Comparison of ENCODE assay signal across 50 mouse cellular contexts in the genomic region with DNA sequence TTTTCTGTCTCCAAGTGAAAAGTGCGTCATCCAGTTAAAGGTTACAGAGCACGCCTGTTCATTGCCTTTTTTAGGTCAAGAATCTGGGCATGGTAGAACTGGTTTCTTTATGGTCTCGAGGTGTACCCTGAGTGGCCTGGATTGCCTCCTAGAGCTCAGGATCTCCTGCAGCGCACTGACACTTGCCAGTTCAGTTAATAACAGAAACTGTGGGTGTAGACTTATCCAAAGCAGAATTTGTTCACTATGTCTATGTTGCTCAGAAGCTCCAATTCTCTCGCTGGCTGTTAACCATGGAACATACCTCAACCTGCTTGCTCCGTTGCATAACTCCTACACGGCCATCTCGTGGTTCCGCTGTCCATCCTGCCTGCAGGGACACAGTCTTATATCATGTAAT. TPM values are rescaled to one million over a fixed set of nuclear protein-coding genes. Genes with fewer than 3 reads are reported as not detected.
"Had no signal": no experiment of that assay in that cellular context is flagged by ENCODE, and none has a peak within 500 bp of the region (broad histone marks: within the 10 kb centered on the region; RNA-seq: fewer than 3 reads in every experiment).

No protein-coding gene starts in this region.

- ATAC-seq: hindbrain, embryonic 16.5 days; hindbrain, postnatal 0 days; inflammation-experienced regulatory T-cells, adult 6 months; intestine, embryonic 15.5 days; intestine, postnatal 0 days had no signal

- H3K36me3 ChIP-seq: heart, embryonic 12.5 days; heart, embryonic 13.5 days; heart, embryonic 15.5 days; hindbrain, embryonic 10.5 days; hindbrain, embryonic 12.5 days; hindbrain, embryonic 13.5 days; hindbrain, embryonic 15.5 days; intestine, embryonic 15.5 days; kidney, embryonic 15.5 days had no signal

- H3K9ac ChIP-seq: heart, embryonic 12.5 days; heart, embryonic 13.5 days; heart, embryonic 15.5 days; hindbrain, embryonic 12.5 days; hindbrain, embryonic 13.5 days; hindbrain, embryonic 14.5 days; hindbrain, embryonic 15.5 days; intestine, embryonic 15.5 days; kidney, embryonic 15.5 days had no signal

- DNase-seq: heart, postnatal 10 days; heart, postnatal 14 days; heart, postnatal 36 days; kidney, adult 11 months; kidney, adult 18-20 months; kidney, adult 2 months; kidney, adult 8-10 months; kidney, adult 9 months; kidney, postnatal 10 days; kidney, postnatal 14 days; kidney, postnatal 25 days; kidney, postnatal 36 days; kidney, postnatal 4 days; layer of hippocampus, adult 9-11 months; layer of hippocampus, postnatal 36 days had no signal

- H3K4me1 ChIP-seq: hindbrain, embryonic 12.5 days; hindbrain, embryonic 13.5 days; hindbrain, embryonic 15.5 days had no signal

- H3K4me2 ChIP-seq: heart, embryonic 11.5 days; heart, embryonic 12.5 days; heart, embryonic 13.5 days; heart, embryonic 15.5 days; hindbrain, embryonic 12.5 days; hindbrain, embryonic 13.5 days; hindbrain, embryonic 14.5 days; hindbrain, embryonic 15.5 days; intestine, embryonic 15.5 days; kidney, embryonic 15.5 days had no signal

- H3K27me3 ChIP-seq: heart, embryonic 12.5 days; heart, embryonic 13.5 days; heart, embryonic 15.5 days; hindbrain, embryonic 12.5 days; hindbrain, embryonic 13.5 days; hindbrain, embryonic 15.5 days; intestine, embryonic 15.5 days; kidney, embryonic 15.5 days had no signal

- H3K4me3 ChIP-seq: heart, embryonic 12.5 days; heart, embryonic 13.5 days; heart, embryonic 15.5 days; hindbrain, embryonic 10.5 days; hindbrain, embryonic 12.5 days; hindbrain, embryonic 13.5 days; hindbrain, embryonic 15.5 days; intestine, embryonic 15.5 days; kidney, embryonic 15.5 days; layer of hippocampus, adult 2 months; left cerebral cortex, adult 2 months had no signal

- H3K9me3 ChIP-seq: heart, embryonic 15.5 days; intestine, embryonic 15.5 days had no signal

- H3K27ac ChIP-seq: heart, embryonic 13.5 days; heart, embryonic 15.5 days; hindbrain, embryonic 10.5 days; hindbrain, embryonic 12.5 days; hindbrain, embryonic 13.5 days; hindbrain, embryonic 14.5 days; hindbrain, embryonic 15.5 days; hindbrain, postnatal 0 days; intestine, embryonic 15.5 days; kidney, embryonic 15.5 days; kidney, postnatal 0 days; layer of hippocampus, adult 2 months; left cerebral cortex, adult 2 months had no signal

RNA-seq across cellular contexts. Expression of gene Adh6a, which starts 13.0 kb away (rescaled TPM):
- total RNA-seq: heart, postnatal 10 days; heart, postnatal 14 days; heart, postnatal 25 days; heart, postnatal 36 days; hematopoietic stem cell, adult 5-6 weeks; hindbrain, postnatal 0 days; layer of hippocampus, adult 18-20 months; layer of hippocampus, adult 2 months; layer of hippocampus, adult 8-10 months; layer of hippocampus, postnatal 10 days; layer of hippocampus, postnatal 14 days; layer of hippocampus, postnatal 25 days; layer of hippocampus, postnatal 36 days; left cerebral cortex, adult 18-20 months; left cerebral cortex, adult 2 months; left cerebral cortex, adult 8-10 months; left cerebral cortex, postnatal 10 days had no signal
- polyA plus RNA-seq: heart, embryonic 11.5 days; heart, embryonic 12.5 days; heart, embryonic 13.5 days; heart, embryonic 14.5 days; heart, embryonic 15.5 days; heart, embryonic 16.5 days; heart, postnatal 0 days; hindbrain, embryonic 10.5 days; hindbrain, embryonic 11.5 days; hindbrain, embryonic 12.5 days; hindbrain, embryonic 13.5 days; hindbrain, embryonic 14.5 days; hindbrain, embryonic 15.5 days; hindbrain, embryonic 16.5 days; hindbrain, postnatal 0 days; inflammation-experienced regulatory T-cells, adult 6 months; kidney, embryonic 14.5 days; kidney, embryonic 15.5 days; kidney, embryonic 16.5 days had no signal

RNA-seq across cellular contexts. Expression of gene Adh1, which starts 39.3 kb away (rescaled TPM):
- total RNA-seq: hematopoietic stem cell, adult 5-6 weeks had no signal

RNA-seq across cellular contexts. Expression of gene Adh6b, which starts 41.4 kb away (rescaled TPM):
- total RNA-seq: hematopoietic stem cell, adult 5-6 weeks; layer of hippocampus, adult 2 months; layer of hippocampus, adult 8-10 months; layer of hippocampus, postnatal 14 days; layer of hippocampus, postnatal 25 days; layer of hippocampus, postnatal 36 days; left cerebral cortex, adult 18-20 months; left cerebral cortex, adult 2 months; left cerebral cortex, adult 8-10 months; left cerebral cortex, postnatal 10 days had no signal
- polyA plus RNA-seq: hindbrain, embryonic 15.5 days; hindbrain, embryonic 16.5 days; inflammation-experienced regulatory T-cells, adult 6 months; intestine, postnatal 0 days; large intestine, adult 2 months had no signal
